Mouse (Mus musculus) telencephalon, adult 2 months (tissue): ENCODE results near the gene Slc34a2.

Experiments used
- DNase-seq: peaks from one replicate; pipeline ENCODE4 v3.0.0-alpha.2; 2011; ENCODE audit warnings: low read depth, low spot score

The Slc34a2 gene

GRCm38 (mm10) chr5:53108668-53109067 is 70.8 kb downstream of the Slc34a2 start:
- DNase-seq: no peak

DNA sequence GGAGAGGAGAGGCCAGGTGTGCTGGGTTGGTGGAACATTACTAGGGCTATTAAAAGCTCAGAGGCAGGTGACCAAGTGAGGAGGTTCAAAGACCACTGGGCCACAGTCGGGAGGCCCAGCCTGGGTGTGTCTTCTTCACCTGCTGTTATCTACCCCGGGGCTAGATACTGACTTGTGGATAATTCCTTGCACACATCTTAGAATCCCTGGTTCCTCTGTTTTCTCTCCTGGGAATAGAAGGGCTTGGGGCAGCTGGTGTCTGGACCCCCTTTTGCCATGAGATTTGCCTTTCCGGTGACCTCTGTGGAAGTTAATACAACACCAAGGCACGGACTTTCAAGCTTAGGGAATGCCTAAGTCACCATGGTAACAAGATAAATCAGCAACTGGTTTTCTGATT is 72.3 kb downstream of the Slc34a2 start:
- no peak for DNase-seq

DNA sequence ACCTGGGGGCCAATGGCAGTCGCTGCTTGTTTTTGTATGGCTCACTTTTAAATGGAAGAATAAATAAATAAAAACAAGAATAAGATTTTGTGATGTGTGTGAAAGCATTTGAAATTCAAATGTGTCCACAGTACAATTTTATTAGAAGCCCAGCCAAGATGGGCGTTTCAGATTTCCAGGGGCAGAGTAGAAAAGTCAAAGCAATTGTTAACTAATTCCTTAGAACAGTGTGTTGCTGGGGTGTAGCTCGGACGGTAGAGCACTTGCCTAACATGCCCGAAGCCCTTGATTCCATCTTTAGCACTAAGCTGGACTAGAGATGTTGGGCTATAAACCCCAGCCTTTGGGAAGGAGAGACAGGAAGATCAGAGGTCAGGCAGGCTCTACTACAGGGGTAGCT is 73.2 kb downstream of the Slc34a2 start:
- DNase-seq: no peak

DNA sequence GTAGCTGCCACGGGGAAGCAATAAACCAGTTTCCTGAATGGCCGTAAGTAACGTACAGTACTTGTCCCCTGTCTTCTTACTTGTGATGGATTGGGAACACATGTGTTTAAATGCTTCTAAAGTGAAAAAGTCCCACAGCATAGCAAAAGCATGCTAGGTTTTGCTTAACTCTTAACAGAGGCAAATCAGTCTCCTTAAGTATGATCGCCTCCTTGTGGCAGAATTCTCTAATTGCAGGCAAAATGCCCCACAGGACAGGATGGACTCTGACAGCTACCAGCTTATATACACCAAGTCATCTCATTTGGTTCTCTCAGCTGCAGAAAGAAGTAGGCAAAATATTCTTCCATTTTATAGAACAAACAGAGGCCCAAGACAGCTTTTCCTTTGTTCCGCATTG is 75.1 kb downstream of the Slc34a2 start:
- DNase-seq: no peak

DNA sequence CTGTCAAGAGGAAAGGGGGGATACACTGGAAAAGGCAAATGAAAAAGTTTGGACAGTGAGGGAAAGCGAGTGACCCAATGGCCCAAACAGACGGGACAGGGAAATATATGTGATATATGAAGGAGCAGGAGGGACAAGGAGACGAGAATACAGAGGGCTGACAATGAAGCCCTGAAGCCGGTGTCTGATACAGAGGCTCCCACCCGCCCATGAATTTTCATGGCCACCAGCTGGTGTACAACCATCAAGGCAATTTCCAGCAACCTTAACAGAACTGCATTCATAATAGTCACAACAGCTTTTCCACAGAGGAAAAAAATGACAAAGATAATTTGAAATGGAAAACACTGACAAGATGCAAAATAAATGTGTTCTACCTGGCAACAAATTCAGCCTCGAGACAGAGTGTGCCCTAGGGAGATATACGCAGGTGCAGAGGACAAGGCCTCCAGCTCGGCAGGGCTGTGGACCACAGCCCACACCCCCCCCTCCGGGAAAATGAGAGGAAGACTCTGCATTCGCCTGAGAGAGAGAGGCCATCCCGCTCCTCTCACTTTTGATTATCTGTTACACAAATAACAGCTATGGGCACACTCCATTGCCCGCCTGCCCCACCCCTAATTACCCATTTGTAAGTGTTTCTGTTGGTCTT is 76.9 kb downstream of the Slc34a2 start:
- no peak for DNase-seq

GRCm38 (mm10) chr5:53118212-53118611 is 80.3 kb downstream of the Slc34a2 start:
- DNase-seq: no peak

GRCm38 (mm10) chr5:53119689-53120088 is 81.8 kb downstream of the Slc34a2 start:
- no peak for DNase-seq
